Mouse (Mus musculus): ENCODE measurements around the gene Bcap29.
"Not testable (repeated sequence)": the region's sequence is repeated elsewhere in the genome, so short reads cannot be mapped to it uniquely, and the experiment has no call there.

Gene Bcap29

GRCm38 (mm10) chr12:31578691-31579476 lies 55.6 kb downstream of the Bcap29 start:
- DNase-seq (ENCODE audit: low spot score): no peak

GRCm38 (mm10) chr12:31574506-31574905 lies 60.0 kb downstream of the Bcap29 start:
- no peak for DNase-seq (ENCODE audit: low spot score)

DNA sequence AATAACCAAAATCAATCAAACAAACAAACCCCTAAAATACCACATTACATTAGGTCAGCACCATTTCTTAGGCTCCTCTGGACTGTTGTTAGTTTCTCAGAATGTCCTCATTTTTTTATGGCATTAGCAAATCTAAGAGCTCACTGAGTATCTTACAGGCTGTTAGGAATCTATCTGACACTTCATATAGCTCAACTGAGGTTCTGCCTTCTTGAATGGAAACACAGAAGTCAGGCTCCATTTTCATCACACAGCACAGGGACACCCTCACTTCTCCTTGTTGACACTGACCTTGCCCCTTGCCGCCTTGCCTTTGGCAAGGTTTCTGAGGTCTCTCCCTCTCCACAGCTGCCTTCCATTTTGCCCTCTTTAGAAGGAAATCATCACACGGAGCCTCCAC lies 64.7 kb downstream of the Bcap29 start:
- DNase-seq (ENCODE audit: low spot score): no peak

DNA sequence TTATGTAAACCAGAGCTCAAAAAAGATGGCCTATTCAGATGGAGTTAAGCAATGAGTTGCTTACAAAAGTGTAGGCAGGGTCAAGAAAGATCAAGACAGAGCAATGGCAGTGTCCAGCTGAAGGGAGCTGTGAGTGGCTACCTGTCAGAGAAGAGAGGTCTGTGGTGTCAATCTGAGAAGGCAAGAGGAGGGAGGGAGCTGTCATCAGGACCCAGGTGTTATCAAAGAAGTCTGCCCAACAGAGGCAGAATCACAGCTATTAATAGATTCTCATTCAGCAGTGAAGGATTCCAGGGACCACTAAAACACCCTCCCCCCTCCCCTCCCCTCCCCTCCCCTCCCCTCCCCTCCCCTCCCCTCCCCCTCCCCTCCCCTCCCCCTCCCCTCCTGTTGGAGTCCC lies 65.8 kb downstream of the Bcap29 start:
- DNase-seq (ENCODE audit: low spot score): no peak

GRCm38 (mm10) chr12:31567535-31567934 lies 66.9 kb downstream of the Bcap29 start:
- DNase-seq (ENCODE audit: low spot score): not testable (repeated sequence)

DNA sequence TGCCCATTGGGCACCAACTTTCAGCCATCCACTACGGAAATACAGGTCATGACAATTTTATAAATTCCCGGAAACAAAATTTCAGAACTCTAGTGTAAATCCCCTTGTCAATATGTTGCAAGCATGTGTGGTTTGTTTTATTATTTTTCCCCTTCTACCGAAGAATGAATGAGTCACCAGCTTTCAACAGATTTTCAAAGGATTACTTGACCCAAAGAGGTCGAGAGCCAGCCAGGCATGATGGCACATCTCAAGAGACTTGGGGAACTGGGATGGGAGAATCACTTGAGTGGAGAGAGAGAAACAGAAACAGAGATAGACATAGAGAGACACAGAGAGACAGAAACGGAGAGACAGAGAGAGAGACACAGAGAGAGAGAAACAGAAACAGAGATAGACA lies 73.7 kb downstream of the Bcap29 start:
- DNase-seq (ENCODE audit: low spot score): no peak

DNA sequence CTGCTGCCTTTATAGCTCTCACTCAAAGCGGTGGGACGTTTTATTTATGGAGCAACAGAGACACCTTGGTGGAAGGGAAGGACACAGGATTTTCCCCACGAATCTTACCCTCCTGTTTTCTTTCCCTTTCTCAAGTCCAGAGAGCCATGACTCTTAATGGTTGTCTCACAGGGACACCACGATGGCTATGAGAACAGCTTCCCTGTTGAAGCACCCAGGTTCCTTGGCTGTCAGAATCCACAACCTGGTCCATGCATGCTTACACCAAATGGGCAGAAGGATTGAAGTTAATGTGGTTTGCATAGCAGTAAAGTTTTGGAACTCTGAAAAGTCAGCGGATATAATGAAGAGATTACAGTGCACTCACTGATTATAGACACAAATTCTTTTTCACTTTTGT lies 74.5 kb downstream of the Bcap29 start:
- DNase-seq (ENCODE audit: low spot score): no peak

- no peak for DNase-seq (ENCODE audit: low spot score)
These were observed 80.1 kb downstream of the Bcap29 start for GRCm38 (mm10) chr12:31554371-31554770.

DNA sequence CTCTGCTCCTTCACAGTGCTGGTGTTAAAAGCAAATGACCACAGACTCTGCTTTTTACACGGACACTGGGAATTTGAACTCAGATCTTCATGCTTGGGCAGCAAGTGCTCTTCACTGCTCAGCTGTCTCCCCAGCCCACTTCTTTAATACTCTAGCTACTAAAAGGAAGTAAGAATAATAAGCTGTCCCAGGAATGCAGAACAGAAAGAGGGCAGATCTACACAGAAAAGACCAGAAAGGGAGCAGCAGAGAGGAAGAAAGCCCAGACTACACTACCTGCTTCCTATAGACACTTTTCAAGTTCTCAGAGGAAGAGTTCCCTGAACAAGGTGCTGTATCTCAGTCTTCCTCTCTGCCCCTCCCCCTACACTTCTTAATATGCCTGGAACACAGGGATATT lies 83.2 kb downstream of the Bcap29 start:
- DNase-seq (ENCODE audit: low spot score): no peak

GRCm38 (mm10) chr12:31546061-31546460 lies 88.4 kb downstream of the Bcap29 start:
- DNase-seq (ENCODE audit: low spot score): no peak

- DNase-seq (ENCODE audit: low spot score): no peak
These were observed 89.2 kb downstream of the Bcap29 start for GRCm38 (mm10) chr12:31545219-31545618.

DNA sequence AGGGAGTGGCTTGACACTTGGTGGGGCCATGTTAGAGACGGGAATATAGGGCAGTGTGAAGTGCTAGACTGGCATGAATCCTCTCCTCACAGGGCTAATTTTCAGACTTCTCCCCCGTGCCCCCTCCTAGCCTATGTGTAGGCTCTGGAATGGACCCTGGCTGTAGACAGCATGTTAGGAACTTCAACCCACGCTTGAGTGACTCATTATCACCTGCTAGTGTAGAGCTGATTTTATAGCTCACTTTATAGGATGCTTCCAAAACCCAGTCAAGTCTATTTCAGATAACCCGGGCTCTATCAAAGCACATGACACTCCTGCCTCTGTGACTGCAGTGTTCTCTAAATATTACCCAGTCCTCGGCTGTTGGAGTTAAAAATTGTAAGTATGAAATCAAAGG lies 92.9 kb downstream of the Bcap29 start:
- no peak for DNase-seq (ENCODE audit: low spot score)
